Mouse (Mus musculus): ENCODE results near the gene Tmem268. TPM values are rescaled to one million over a fixed set of nuclear protein-coding genes. Genes with fewer than 3 reads are reported as not detected.

Gene Tmem268
- polyA plus RNA-seq, 1 experiment: 5.7 TPM

GRCm38 (mm10) chr4:63621861-63622260 is 63.3 kb downstream of the Tmem268 start:
- TF ChIP-seq POLR2A (IDR thresholded peaks at IDR 0.05; ENCODE audit: borderline replicate concordance, low read depth, low read length): no peak
- H3K27ac ChIP-seq (ENCODE audit: insufficient read depth, low read depth, low read length): no peak overlapping the region
- no peak overlapping the region for H3K4me3 ChIP-seq (ENCODE audit: insufficient read depth, low read length)
- no peaks in the 10 kb centered on the region for H3K4me1 ChIP-seq (ENCODE audit: control insufficient read depth, insufficient read depth, low read length)

- Histone ChIP-seq H3K4me3 (ENCODE audit: insufficient read depth, low read length) (no peak within 1 kb of the TSS), H3K27ac (ENCODE audit: insufficient read depth, low read depth, low read length) (no peak within 1 kb of the TSS), H3K4me1 (ENCODE audit: control insufficient read depth, insufficient read depth, low read length) (no peaks in the 10 kb centered on the region)
- TF ChIP-seq CTCF (IDR thresholded peaks at IDR 0.05; ENCODE audit: low read depth, low read length) (peak; percentile 31; the same call in 1 of the 2 replicates), POLR2A (IDR thresholded peaks at IDR 0.05; ENCODE audit: borderline replicate concordance, low read depth, low read length) (no peak)
Measured at GRCm38 (mm10) chr4:63622378-63622835, 63.8 kb downstream of the Tmem268 start, which contains the start of gene Tex48. TSS of gene Tex48 (minus strand) at chr4:63622428.

GRCm38 (mm10) chr4:63625563-63626080 is 67.0 kb downstream of the Tmem268 start:
- H3K27ac ChIP-seq (ENCODE audit: insufficient read depth, low read depth, low read length): no peak overlapping the region
- no peaks in the 10 kb centered on the region for H3K4me1 ChIP-seq (ENCODE audit: control insufficient read depth, insufficient read depth, low read length)
- no peak overlapping the region for H3K4me3 ChIP-seq (ENCODE audit: insufficient read depth, low read length)
- TF ChIP-seq CTCF (IDR thresholded peaks at IDR 0.05; ENCODE audit: low read depth, low read length): no peak
- TF ChIP-seq POLR2A (IDR thresholded peaks at IDR 0.05; ENCODE audit: borderline replicate concordance, low read depth, low read length): no peak

GRCm38 (mm10) chr4:63627111-63627510 is 68.5 kb downstream of the Tmem268 start:
- Histone ChIP-seq H3K27ac (ENCODE audit: insufficient read depth, low read depth, low read length) (no peak overlapping the region), H3K4me1 (ENCODE audit: control insufficient read depth, insufficient read depth, low read length) (no peaks in the 10 kb centered on the region), H3K4me3 (ENCODE audit: insufficient read depth, low read length) (no peak overlapping the region)
- TF ChIP-seq CTCF (IDR thresholded peaks at IDR 0.05; ENCODE audit: low read depth, low read length) (no peak), POLR2A (IDR thresholded peaks at IDR 0.05; ENCODE audit: borderline replicate concordance, low read depth, low read length) (no peak)

- Histone ChIP-seq H3K27ac (ENCODE audit: insufficient read depth, low read depth, low read length) (no peak overlapping the region), H3K4me1 (ENCODE audit: control insufficient read depth, insufficient read depth, low read length) (no peaks in the 10 kb centered on the region), H3K4me3 (ENCODE audit: insufficient read depth, low read length) (no peak overlapping the region)
- TF ChIP-seq POLR2A (IDR thresholded peaks at IDR 0.05; ENCODE audit: borderline replicate concordance, low read depth, low read length) (no peak), CTCF (IDR thresholded peaks at IDR 0.05; ENCODE audit: low read depth, low read length) (no peak)
Measured at GRCm38 (mm10) chr4:63633181-63633580, 74.6 kb downstream of the Tmem268 start.

Other genes with a start within 250 kb of the Tmem268 start
- not detected in 2 replicates for gene Orm1, start 214.2 kb upstream of the Tmem268 start, polyA plus RNA-seq (2012; ENCODE audit: insufficient read depth, insufficient read length, missing spikeins)
- gene Orm3, start 202.6 kb upstream of the Tmem268 start, polyA plus RNA-seq (2012; ENCODE audit: insufficient read depth, insufficient read length, missing spikeins): not detected in 2 replicates
- not detected in 2 replicates for gene Orm2, start 196.3 kb upstream of the Tmem268 start, polyA plus RNA-seq (2012; ENCODE audit: insufficient read depth, insufficient read length, missing spikeins)
- gene Akna, start 155.4 kb upstream of the Tmem268 start, polyA plus RNA-seq (2012; ENCODE audit: insufficient read depth, insufficient read length, missing spikeins): 33.3 and 39.4 TPM in 2 replicates
- 0.29 TPM in 1 of 2 replicates, not detected in the other for gene Whrn, start 62.8 kb upstream of the Tmem268 start, polyA plus RNA-seq (2012; ENCODE audit: insufficient read depth, insufficient read length, missing spikeins)
- 270 and 275 TPM in 2 replicates for gene Atp6v1g1, start 14.0 kb upstream of the Tmem268 start, polyA plus RNA-seq (2012; ENCODE audit: insufficient read depth, insufficient read length, missing spikeins)
- gene Gm11213, start 46.5 kb downstream of the Tmem268 start, polyA plus RNA-seq (2012; ENCODE audit: insufficient read depth, insufficient read length, missing spikeins): not detected in 2 replicates
- gene Tex48, start 63.6 kb downstream of the Tmem268 start, polyA plus RNA-seq (2012; ENCODE audit: insufficient read depth, insufficient read length, missing spikeins): not detected in 2 replicates
- gene Gm11214, start 104.6 kb downstream of the Tmem268 start, polyA plus RNA-seq (2012; ENCODE audit: insufficient read depth, insufficient read length, missing spikeins): not detected in 2 replicates
- gene Tnfsf15, start 186.3 kb downstream of the Tmem268 start, polyA plus RNA-seq (2012; ENCODE audit: insufficient read depth, insufficient read length, missing spikeins): 0.48 TPM in 2 replicates